Mouse (Mus musculus) embryonic facial prominence, embryonic 15.5 days (tissue): ENCODE data around the gene Olfr1447. TPM values are rescaled to one million over a fixed set of nuclear protein-coding genes. Genes with fewer than 3 reads are reported as not detected.

Source experiments
- ATAC-seq: fragments of 200-750 bp; cut with Nextera tagmentation; 2 replicates; pipeline ENCODE4 v1.8.0; 2017; ENCODE audit warnings: low read depth, moderate TSS enrichment; ENCODE audit not compliant: insufficient number of reproducible peaks, low FRiP score, low TSS enrichment
- H3K27ac ChIP-seq: fragments of 300-500 bp; sonication (generic); replicated peaks from 2 replicates; pipeline ENCODE4 v1.5.1; 2015; ENCODE audit warnings: mild to moderate bottlenecking, inconsistent platforms
- H3K27me3 ChIP-seq: fragments of 300-500 bp; sonication (generic); 2 replicates; pipeline ENCODE4 v1.6.1; 2015; ENCODE audit warnings: inconsistent platforms
- H3K36me3 ChIP-seq: fragments of 300-500 bp; sonication (generic); 2 replicates; pipeline ENCODE4 v1.6.1; 2015; ENCODE audit warnings: mild to moderate bottlenecking, inconsistent platforms
- H3K4me1 ChIP-seq: fragments of 300-500 bp; sonication (generic); 2 replicates; pipeline ENCODE4 v1.6.1; 2015; ENCODE audit warnings: inconsistent platforms
- H3K4me2 ChIP-seq: fragments of 300-500 bp; sonication (generic); replicated peaks from 2 replicates; pipeline ENCODE4 v1.6.1; 2015; ENCODE audit warnings: mild to moderate bottlenecking, inconsistent platforms
- H3K4me3 ChIP-seq: fragments of 300-500 bp; sonication (generic); replicated peaks from 2 replicates; pipeline ENCODE4 v1.5.1; 2015; ENCODE audit warnings: mild to moderate bottlenecking, inconsistent platforms
- H3K9ac ChIP-seq: fragments of 300-500 bp; sonication (generic); 2 replicates; pipeline ENCODE4 v1.6.1; 2015; ENCODE audit warnings: inconsistent platforms
- H3K9me3 ChIP-seq: fragments of 300-500 bp; sonication (generic); replicated peaks from 2 replicates; pipeline ENCODE4 v1.6.1; 2016; ENCODE audit warnings: inconsistent platforms
- WGBS: fragments of 180-500 bp; shearing (Covaris S2); methylation state at CpG from one replicate; pipeline ENCODE4 v1.1.7; 2015; 5-methylcytosine and 5-hydroxymethylcytosine counted together
- polyA plus RNA-seq: library from polyadenylated mRNA; unstranded; fragments of >200 nt; fragmentation: Nextera tagmentation; extraction: Ambion mirVana; gene quantifications from 2 replicates; pipeline ENCODE4 v1.2.1, GENCODE M21; 2015

The Olfr1447 gene
- polyA plus RNA-seq: 0.07 TPM in 1 of 2 replicates, not detected in the other

DNA sequence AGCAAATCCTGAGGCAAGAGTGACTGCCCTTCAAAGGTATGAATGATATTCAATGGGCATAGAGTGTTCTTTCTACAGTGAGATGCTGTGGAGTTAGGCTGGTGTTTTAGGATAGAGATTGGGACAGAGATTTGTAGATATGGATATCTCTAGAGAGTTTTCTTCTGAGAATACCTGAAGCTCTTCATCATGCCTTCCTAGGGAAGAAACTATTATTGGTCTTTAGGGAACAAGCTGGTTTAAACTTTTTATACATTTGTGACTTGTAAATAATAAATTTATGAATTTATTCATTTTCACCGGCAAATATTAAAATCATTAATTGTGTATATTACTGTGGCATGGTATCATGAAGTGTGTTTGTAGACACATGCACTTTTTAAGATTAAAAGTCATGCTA, at the start of gene Olfr1447:
Gene Olfr1447, minus strand, starts transcription at position 101 of the 400 bp plus-strand sequence.
- no peak for ATAC-seq
- Histone ChIP-seq H3K36me3 (no peaks in the 10 kb centered on the region), H3K9me3 (0 out of 2 replicates have a peak, but pooled peaks cover under 1% of the 10 kb centered on the region), H3K4me1 (no peaks in the 10 kb centered on the region), H3K4me2 (no peak within 1 kb of the TSS), H3K27ac (no peak within 1 kb of the TSS), H3K4me3 (no peak within 1 kb of the TSS), H3K27me3 (no peaks in the 10 kb centered on the region), H3K9ac (no peak within 1 kb of the TSS)
- WGBS: 90% methylated on average over 1 of the region's 1 CpGs

DNA sequence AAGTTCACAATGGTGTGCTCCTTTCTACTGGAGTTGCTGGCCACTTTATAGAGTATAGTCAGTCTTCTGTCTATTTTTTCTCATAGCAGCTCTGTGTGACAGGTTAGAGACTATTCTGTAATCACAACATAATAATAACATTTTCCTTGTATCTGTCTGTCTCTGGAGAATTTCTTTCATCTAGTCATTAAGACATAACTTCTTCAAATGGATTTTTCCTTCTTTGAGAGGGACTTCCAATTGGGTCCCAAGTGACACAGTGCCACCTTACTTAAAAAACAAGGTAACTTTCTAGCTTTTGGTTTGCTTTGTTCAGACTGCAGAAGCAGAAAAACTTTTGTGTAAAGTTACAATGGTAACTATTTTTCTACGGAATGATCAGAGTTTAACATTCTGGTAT, 46.4 kb upstream of the Olfr1447 start, which contains the start of gene Olfr1450:
Gene Olfr1450, plus strand, starts transcription at position 301 of the 400 bp plus-strand sequence.
- no peak within 1 kb of the TSS for H3K9ac ChIP-seq
- no peak within 1 kb of the TSS for H3K4me2 ChIP-seq
- H3K4me1 ChIP-seq: no peaks in the 10 kb centered on the region
- H3K9me3 ChIP-seq: no peaks in the 10 kb centered on the region
- no peaks in the 10 kb centered on the region for H3K27me3 ChIP-seq
- H3K27ac ChIP-seq: no peak within 1 kb of the TSS
- H3K36me3 ChIP-seq: no peaks in the 10 kb centered on the region
- 89% methylated on average over 1 of the region's 1 CpGs for WGBS
- no peak within 1 kb of the TSS for H3K4me3 ChIP-seq
- ATAC-seq: no peak

DNA sequence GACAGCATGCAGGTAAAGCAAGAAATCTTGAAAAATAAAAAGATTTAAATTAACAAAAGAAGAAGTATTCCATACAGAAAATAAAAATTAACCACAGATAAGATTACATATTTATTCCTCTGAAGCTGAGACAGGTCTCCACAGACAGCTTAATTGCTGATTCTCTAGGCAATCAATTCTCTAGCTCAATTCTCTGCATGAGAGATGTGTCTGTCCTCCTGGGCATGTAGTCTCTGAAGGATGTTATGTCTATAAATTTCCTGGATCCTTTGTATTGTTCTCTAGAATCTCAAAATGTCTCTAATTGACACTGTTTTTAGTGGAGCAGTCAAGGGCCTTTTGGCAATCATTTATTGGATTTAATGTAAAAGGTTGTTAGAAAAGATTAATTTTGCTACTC, 27.0 kb upstream of the Olfr1447 start, which contains the start of gene Olfr1449:
Gene Olfr1449, plus strand, starts transcription at position 301 of the 400 bp plus-strand sequence.
- no peaks in the 10 kb centered on the region for H3K27me3 ChIP-seq
- no peak for ATAC-seq
- H3K4me2 ChIP-seq: no peak within 1 kb of the TSS
- no peak within 1 kb of the TSS for H3K27ac ChIP-seq
- H3K9me3 ChIP-seq: no peaks in the 10 kb centered on the region; the same call in 1 of the 2 replicates
- H3K9ac ChIP-seq: no peak within 1 kb of the TSS
- H3K36me3 ChIP-seq: no peaks in the 10 kb centered on the region
- H3K4me1 ChIP-seq: no peaks in the 10 kb centered on the region
- H3K4me3 ChIP-seq: no peak within 1 kb of the TSS

DNA sequence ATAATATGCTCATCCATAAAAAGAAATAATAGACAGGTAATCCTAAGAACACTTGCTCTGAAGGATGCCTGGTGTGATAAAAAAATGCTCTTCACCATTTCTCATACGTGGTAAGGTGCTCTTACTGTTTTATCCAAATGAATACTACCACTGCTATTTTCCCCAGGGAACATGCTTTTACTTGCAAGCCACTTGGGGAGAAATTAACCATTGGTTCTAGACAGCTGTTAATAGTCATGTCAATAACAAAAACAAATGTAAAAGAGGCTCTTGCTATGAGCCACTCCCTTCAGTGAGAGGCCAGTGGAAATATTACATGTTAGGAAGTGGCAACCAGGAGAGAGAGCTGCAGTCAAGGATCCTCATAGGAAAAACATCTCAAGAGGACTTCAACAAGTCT, 20.8 kb upstream of the Olfr1447 start, which contains the start of gene Olfr1448:
Gene Olfr1448, minus strand, starts transcription at position 101 of the 400 bp plus-strand sequence.
- Histone ChIP-seq H3K9ac (no peak within 1 kb of the TSS), H3K4me3 (no peak within 1 kb of the TSS), H3K4me1 (no peaks in the 10 kb centered on the region), H3K36me3 (no peaks in the 10 kb centered on the region), H3K9me3 (no peaks in the 10 kb centered on the region), H3K4me2 (no peak within 1 kb of the TSS), H3K27me3 (no peaks in the 10 kb centered on the region), H3K27ac (no peak within 1 kb of the TSS)
- ATAC-seq: no peak
- WGBS: 72% methylated on average over 1 of the region's 1 CpGs

DNA sequence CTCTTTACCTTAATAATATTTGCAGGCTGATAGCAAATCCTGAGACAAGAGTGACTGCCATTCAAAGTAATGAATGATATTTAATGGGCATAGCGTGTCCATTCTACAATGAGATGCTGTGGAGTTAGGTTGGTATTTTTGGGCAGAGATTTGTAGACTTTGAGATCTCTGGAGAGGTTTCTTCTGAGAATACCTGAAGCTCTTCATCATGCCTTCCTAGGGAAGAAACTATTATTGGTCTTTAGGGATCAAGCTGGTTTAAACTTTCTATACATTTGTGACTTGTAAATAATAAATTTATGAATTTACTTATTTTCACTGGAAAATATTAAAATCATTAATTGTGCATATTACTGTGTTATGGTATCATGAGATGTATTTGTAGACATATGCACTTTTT, 10.1 kb downstream of the Olfr1447 start, which contains the start of gene Olfr1446:
Gene Olfr1446, minus strand, starts transcription at position 101 of the 400 bp plus-strand sequence.
- Histone ChIP-seq H3K4me3 (no peak within 1 kb of the TSS), H3K9ac (no peak within 1 kb of the TSS)
- WGBS: 85% methylated on average over 1 of the region's 1 CpGs

DNA sequence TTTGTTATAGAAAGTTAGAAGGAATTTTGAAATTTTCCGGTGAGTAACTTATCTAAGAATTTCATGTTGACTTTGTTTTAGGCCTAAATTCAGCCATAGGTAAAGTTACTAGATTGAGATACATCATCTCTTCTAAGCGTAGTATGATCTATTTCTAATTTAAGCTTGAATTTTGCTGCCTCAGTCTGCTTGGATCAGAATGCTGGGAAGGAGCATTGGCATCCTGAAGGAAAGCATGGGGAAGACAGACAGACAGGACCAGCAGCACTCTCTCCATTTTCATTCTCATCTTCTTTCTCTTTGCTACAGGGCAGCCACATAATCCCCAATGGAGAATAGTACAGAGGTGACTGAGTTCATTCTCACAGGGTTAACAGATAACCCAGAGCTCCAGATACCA, 20.0 kb downstream of the Olfr1447 start, which contains the start of gene Olfr1445:
Gene Olfr1445, plus strand, starts transcription at position 301 of the 400 bp plus-strand sequence.
- Histone ChIP-seq H3K9me3 (no peaks in the 10 kb centered on the region), H3K36me3 (no peaks in the 10 kb centered on the region), H3K4me2 (no peak within 1 kb of the TSS), H3K4me3 (no peak within 1 kb of the TSS), H3K27me3 (no peaks in the 10 kb centered on the region), H3K9ac (no peak within 1 kb of the TSS), H3K27ac (no peak within 1 kb of the TSS), H3K4me1 (no peaks in the 10 kb centered on the region)
- WGBS: 82% methylated on average over 2 of the region's 2 CpGs
- no peak for ATAC-seq

More for the DNA sequence above, 10.1 kb downstream of the Olfr1447 start, which contains the start of gene Olfr1446:
- H3K4me1 ChIP-seq: no peaks in the 10 kb centered on the region
- no peak within 1 kb of the TSS for H3K27ac ChIP-seq
- ATAC-seq: no peak
- no peaks in the 10 kb centered on the region for H3K36me3 ChIP-seq
- H3K4me2 ChIP-seq: no peak within 1 kb of the TSS
- H3K9me3 ChIP-seq: no peaks in the 10 kb centered on the region
- no peaks in the 10 kb centered on the region for H3K27me3 ChIP-seq

DNA sequence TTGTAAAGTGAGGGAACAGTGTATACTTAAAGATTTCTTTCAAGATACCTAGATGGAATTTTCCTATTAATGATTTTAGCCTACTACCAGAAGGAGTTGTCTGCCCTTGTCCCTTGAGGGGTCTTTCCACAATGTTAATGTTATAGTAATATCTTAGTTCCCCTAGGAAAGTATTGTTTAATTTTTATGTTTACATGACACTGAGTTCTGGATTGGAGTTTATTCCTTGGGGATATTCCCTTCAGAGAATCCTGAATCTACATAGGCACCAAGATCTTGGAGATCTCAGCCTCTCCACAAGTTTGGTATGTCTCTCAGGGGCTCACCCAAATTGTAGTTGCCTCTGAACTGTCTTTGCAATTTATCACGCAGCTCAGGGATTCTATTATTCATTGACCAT, 46.6 kb downstream of the Olfr1447 start, which contains the start of gene Olfr1444:
Gene Olfr1444, plus strand, starts transcription at position 301 of the 400 bp plus-strand sequence.
- WGBS: 61% methylated on average over 1 of the region's 1 CpGs
- no peaks in the 10 kb centered on the region for H3K36me3 ChIP-seq

More for the DNA sequence above, 46.6 kb downstream of the Olfr1447 start, which contains the start of gene Olfr1444:
- Histone ChIP-seq H3K9me3 (no peaks in the 10 kb centered on the region), H3K9ac (no peak within 1 kb of the TSS), H3K27ac (no peak within 1 kb of the TSS), H3K27me3 (no peaks in the 10 kb centered on the region), H3K4me3 (no peak within 1 kb of the TSS), H3K4me1 (no peaks in the 10 kb centered on the region), H3K4me2 (no peak within 1 kb of the TSS)
- no peak for ATAC-seq

Other genes starting within 250 kb of the Olfr1447 start
- gene Olfr1442, start 233.3 kb downstream of the Olfr1447 start, polyA plus RNA-seq: not detected in 2 replicates
- not detected in 2 replicates for gene Olfr1443, start 225.6 kb downstream of the Olfr1447 start, polyA plus RNA-seq
- not detected in 2 replicates for gene Keg1, start 208.0 kb downstream of the Olfr1447 start, polyA plus RNA-seq
- gene Cntf, start 138.1 kb downstream of the Olfr1447 start, polyA plus RNA-seq: 1.3 and 1.4 TPM in 2 replicates
- gene Zfp91, start 107.6 kb downstream of the Olfr1447 start, polyA plus RNA-seq: 14.3 and 15.0 TPM in 2 replicates
- 5.2 and 5.3 TPM in 2 replicates for gene Lpxn, start 107.5 kb downstream of the Olfr1447 start, polyA plus RNA-seq
- gene Gm5244, start 57.1 kb downstream of the Olfr1447 start, polyA plus RNA-seq: not detected in 2 replicates
- gene Olfr1444, start 46.5 kb downstream of the Olfr1447 start, polyA plus RNA-seq: not detected in 2 replicates
- gene Olfr1445, start 19.9 kb downstream of the Olfr1447 start, polyA plus RNA-seq: not detected in 2 replicates
- 0.11 and 0.23 TPM in 2 replicates for gene Olfr1446, start 10.2 kb downstream of the Olfr1447 start, polyA plus RNA-seq
- gene Olfr1448, start 20.7 kb upstream of the Olfr1447 start, polyA plus RNA-seq: 0.09 TPM in 1 of 2 replicates, not detected in the other
- gene Olfr1449, start 27.1 kb upstream of the Olfr1447 start, polyA plus RNA-seq: not detected in 2 replicates
- gene Olfr1450, start 46.5 kb upstream of the Olfr1447 start, polyA plus RNA-seq: not detected in 2 replicates
- gene Olfr1451, start 91.3 kb upstream of the Olfr1447 start, polyA plus RNA-seq: not detected in 2 replicates
- not detected in 2 replicates for gene Olfr1453, start 124.6 kb upstream of the Olfr1447 start, polyA plus RNA-seq
- not detected in 2 replicates for gene Olfr1454, start 156.9 kb upstream of the Olfr1447 start, polyA plus RNA-seq
- gene Olfr1457, start 194.1 kb upstream of the Olfr1447 start, polyA plus RNA-seq: not detected in 2 replicates
- not detected in 2 replicates for gene Olfr1458, start 203.0 kb upstream of the Olfr1447 start, polyA plus RNA-seq
- not detected in 2 replicates for gene Olfr1459, start 245.8 kb upstream of the Olfr1447 start, polyA plus RNA-seq